Mouse (Mus musculus) layer of hippocampus, adult 9-11 months (tissue): ENCODE data around the gene Cep152.

ENCODE experiments used
- DNase-seq: peaks from one replicate; pipeline ENCODE4 v3.0.0; 2022

The Cep152 gene

DNA sequence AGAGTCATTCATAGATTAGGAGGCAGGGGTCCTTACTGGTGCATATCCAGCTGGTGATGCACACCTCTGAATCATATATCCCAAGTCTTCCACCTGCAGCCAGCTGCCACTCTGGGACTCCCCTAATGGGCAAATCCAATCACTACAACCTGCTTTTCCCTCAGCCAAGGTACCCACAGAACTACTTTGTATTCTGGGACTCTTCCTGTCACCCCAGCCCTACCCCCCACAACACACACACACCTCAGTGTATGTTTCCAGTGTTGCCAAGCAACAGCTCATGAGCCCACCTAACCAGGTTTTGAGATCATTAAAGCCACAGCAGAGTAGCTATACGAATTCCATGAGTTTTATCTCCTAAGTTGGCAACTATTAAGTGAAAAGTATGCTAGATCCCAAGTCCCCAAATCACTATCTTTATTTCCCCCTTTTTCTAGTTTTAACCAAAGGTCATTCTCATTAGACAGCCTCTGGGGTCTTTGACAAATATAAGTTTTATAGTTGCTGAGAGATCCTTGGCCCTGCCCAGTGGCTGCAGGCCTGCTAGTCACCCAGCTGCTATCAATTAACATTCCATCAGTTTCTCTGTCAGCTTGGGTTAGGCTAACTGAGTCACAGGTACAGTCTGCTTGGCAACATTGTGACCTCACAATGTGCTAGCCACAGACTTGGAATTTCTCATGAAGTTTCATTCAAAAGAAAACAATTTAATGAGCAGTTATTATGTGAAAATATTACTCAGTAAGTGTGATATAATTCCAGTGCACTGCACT, 75.9 kb downstream of the Cep152 start:
- DNase-seq: no peak

DNA sequence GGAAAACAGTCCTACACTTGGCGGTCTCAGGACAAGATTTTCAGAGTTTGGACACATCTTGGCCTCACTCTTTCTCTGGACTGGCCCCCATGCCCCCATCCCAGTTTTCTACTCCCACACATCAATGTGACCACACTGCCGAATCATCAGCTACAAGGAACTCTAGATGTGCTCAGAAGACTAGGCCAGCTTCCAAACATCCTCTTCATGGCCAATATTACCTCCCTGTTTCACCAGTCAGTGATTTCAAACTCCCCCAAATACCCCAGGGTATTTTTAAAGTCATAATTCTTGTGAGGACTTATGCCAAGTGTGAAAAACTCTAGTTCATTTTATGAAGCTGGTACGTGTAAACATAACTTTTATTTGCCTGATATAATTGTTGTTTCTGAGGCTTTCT, 79.9 kb downstream of the Cep152 start:
- no peak for DNase-seq

DNA sequence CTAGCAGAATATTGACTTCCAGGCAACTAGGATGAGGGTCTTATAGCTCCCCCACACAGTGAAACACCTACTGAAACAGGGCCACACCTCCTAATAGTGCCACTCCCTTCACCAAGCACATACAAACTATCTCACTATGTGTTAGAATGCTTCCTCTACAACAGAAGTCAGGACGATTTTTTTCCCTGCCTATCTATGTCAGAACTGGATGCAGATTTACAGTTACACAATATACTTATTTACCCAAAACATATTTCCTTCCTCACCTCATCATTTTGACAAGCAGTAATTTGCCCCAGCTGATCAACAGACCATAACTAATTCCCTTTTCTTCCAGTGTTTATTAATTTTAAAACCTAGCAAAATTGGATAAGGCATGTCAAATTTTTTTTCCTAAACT, 81.3 kb downstream of the Cep152 start:
- no peak for DNase-seq

DNA sequence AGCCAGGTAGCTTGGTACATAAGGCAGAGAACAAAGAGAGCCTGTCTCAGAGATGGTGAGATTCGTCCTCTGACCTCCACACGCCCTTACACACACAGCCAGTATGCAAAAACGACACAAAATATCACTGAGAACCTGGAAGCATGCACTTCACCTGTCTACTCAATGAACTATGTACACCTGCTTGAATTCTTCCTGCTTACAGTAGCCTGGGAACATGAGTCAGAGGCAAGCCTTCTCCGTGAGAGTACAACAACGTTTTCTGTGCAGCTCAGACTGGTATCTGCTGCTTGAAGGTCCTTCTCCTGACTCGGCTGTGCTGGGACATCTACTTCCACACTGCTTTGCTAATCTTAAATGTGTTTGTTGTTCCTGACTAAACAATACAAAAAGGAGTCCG, 83.5 kb downstream of the Cep152 start:
- no peak for DNase-seq

DNA sequence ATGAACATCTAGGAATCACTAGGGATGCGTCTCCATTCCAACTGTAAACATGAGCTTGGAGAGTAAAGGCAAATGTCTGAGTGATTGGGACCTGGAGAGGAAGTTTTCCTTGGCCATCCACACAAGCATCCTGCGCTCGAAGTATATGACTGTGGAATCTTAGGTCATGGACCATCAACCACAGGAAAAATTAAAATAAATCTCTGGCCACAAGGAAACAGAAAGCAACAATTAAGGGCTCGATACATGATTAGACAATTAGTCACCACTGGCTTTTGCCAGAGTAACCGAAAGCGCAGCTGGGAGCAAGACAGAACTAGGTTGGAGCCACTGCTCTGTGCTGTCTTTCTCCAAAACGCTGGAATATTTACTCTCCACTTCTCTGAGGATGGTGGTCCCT, 84.3 kb downstream of the Cep152 start:
- no peak for DNase-seq

DNA sequence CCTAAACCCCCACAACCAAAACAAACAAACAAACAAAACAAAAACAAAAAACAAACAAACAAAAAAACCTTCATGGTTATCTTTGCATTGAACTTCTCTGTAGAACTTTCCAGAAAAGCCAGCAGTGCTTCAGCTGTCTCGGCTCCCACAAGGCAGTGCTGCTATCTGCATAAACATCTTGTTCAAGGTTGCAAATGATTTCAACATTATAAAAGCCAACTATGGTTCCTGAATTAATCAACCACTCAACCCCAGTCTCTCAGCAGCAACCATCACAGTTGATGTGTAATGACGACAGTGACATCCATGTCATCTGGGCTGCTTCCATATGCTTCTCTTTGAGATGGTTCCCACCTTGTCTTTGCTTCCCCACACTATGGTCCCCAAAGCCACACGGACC, 85.3 kb downstream of the Cep152 start:
- no peak for DNase-seq

DNA sequence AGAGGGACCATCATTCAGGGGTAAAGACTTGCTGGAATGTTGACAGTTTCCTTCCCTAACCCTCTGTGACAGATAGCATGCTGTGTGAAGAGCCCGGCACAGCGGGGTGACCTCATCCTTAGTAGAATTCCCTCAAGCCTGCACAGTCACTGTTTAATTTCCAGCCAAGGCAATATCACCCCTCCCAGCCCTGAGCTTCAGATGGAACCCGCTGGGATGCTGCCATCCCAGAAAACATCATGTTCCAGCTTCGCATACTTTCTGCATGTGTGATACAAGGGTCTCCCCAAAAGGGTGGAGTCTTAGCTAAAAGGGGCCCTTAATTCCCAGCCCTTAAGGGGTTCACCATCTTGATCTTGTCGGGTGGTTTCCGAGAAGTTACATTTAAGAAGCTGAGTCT, 94.2 kb downstream of the Cep152 start:
- DNase-seq: no peak

DNA sequence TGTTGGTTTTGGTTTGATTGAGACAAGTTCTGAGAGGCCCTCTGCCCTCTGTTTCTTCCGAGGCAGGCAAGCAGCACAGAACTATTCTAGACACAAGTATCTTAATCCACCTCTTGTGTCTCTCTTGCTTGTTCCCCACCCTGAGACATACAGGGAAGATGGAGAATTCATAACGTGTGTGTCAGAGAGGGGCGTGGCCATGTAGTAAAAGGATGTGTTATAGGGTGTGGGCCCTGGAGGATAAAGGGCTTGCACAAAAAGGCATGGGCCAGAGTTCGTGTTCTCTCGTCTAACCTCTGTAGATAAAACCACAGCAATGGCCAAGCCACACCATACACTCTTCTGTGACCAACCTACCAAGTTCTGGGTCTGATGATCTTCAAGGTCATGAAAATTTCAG, 98.3 kb downstream of the Cep152 start:
- DNase-seq: no peak

DNA sequence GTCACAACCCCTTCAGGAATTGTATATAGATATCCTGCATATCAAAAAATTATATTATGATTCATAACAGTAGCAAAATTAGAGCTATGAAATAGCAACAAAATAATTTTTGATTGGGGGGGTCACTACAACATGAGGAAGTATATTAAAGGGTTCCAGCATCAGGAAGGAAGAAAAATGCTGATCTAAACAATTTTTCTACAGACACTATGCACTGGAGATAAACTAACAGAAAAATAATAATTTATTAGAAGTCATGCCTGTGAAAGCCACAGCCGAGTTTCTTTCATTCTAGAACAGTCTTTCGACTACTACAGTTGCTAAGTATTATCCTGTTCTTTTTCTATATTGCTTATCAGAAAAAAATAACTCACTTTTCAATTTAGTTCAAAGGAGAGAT, 99.4 kb downstream of the Cep152 start:
- DNase-seq: no peak

DNA sequence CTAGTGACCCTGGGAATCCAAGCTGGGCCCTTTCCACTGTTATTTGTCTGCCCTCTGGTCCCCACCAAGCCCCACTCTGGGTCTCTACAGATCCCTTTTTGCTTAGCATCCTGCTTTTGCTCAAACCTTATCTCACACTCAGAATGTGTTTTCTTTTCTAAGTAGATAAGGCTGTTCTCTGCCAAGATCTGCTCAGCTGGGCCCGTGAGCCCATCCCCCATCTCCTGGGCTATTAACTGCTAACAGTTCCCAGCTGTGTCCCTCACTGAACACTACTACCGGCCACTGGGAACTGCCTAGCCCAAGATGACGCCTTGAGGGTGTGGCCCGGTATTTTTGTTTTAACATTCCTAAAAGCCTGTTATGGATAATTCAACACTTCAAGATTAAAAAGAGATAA, 108.3 kb downstream of the Cep152 start:
- DNase-seq: no peak

DNA sequence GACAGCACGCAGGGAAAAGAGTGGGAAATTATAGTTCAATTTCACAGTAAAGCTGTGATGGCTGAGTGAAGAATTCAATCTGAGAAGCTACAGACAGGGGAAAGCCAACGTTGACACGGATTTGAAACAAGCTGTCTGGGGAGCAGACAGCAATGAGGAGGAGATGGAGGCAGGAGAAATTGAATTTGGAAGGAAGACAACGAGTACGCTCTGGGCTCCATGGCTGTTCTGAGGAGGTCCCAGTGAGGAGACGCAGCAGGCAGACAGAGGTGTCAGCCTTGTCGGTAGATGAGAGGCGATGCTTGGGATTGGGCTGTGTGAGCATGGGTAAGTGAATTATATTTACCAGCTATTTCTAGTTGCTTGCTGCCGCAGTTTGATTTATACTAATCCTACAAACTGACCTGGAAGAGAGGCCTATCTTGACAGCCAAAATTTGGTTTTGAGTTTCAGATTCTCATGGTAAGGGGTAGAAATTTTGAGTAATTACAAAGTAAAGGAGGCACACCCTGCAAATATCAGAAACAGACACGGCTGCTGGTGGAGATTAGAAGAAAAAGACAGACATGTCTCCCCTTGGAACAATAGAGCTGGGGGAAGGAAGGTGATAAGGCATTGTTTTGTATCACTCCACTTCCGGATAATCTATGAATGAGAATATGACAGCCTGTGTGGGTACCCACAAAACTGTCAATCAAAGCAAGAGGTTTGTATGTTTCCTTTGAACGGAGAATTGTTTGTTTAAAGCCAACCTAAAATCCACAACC, 109.4 kb downstream of the Cep152 start:
- no peak for DNase-seq

DNA sequence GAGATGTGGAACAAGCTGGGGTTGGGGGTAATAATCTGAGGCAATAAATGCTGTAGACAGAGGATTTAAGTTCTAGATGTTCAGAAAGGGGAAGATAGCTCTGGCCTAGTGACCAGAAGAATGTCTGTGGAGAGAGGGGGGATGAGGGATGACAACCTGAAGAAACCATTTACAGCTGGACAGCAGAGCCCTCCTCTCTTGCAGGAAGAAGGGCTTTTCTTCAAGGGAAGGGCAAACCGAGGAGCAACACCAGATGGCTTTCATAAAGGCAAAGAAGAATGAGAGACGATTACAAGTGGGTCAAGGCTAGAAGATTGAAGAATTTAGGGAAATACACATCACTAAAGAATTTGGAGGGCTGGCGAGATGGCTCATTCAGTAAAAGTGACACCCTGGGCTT, 110.5 kb downstream of the Cep152 start:
- DNase-seq: no peak
